In the genomic region with DNA sequence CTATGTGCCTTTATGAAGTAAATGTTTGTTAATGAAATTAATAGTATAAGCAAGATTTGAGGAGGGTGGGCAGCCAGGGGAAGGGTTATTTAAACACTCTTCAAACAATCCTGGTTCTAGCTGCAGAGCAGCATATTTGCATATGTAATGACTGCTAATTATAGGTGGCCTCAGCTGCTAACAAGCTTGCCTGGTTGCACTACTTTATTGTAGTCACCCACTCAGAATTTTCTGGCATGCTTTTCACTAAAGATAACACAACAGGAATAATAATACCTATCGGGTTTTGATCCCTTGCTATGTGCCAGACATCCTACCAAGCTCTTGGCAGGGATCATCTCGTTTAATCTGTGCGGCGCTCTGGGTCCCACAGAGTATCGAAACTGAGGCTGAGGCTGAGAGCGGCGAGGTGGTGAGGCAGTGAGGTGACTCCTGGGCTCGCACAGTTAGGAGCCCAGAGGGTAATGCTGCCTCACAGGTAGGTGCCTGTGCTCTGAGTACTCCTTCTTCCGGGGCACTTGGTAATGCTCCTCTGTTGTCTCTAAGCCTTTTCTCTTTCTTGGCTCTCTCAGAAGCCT, we compare ENCODE assay signal across 13 mouse cellular contexts.
A peak's percentile ranks its signal among the peaks of the same experiment; 100 is the strongest.
DNase-seq lines count a peak whose midpoint lies in the region; ATAC-seq and TF ChIP-seq lines count a peak whose summit lies in the region.
"Had no signal": no experiment of that assay in that cellular context is flagged by ENCODE, and none has a peak within 500 bp of the region (broad histone marks: within the 10 kb centered on the region; RNA-seq: fewer than 3 reads in every experiment).

No protein-coding gene starts in this region.

- H3K4me1 ChIP-seq in hindbrain, embryonic 12.5 days: peaks cover 79% of the 10 kb centered on the region
- 0 out of 2 replicates have a peak, but pooled peaks cover 2% of the 10 kb centered on the region for H3K4me1 ChIP-seq in hindbrain, embryonic 11.5 days (replicated peaks; ENCODE audit: control insufficient read depth, insufficient read depth, low read length)
- H3K4me1 ChIP-seq in spleen, adult 2 months (ENCODE audit: control insufficient read depth, insufficient read depth, insufficient read length): peaks cover 28% of the 10 kb centered on the region; the same call in 1 of the 2 replicates
- peaks cover 86% of the 10 kb centered on the region for H3K4me1 ChIP-seq in forebrain, embryonic 15.5 days

- no peak overlapping the region for H3K4me3 ChIP-seq in hindbrain, embryonic 12.5 days
- no peak overlapping the region for H3K4me3 ChIP-seq in hindbrain, embryonic 11.5 days (ENCODE audit: low read depth, low read length)
- no peak overlapping the region for H3K4me3 ChIP-seq in spleen, adult 2 months (ENCODE audit: extremely low read depth, insufficient read depth, insufficient read length)
- H3K4me3 ChIP-seq in forebrain, embryonic 15.5 days: no peak overlapping the region
- H3K4me3 ChIP-seq: lung, embryonic 15.5 days; neural tube, embryonic 12.5 days had no signal

- TF ChIP-seq CTCF in spleen, adult 2 months (IDR thresholded peaks at IDR 0.05; ENCODE audit: extremely low read depth, insufficient read depth, insufficient read length, insufficient replicate concordance): no peak

- H3K9ac ChIP-seq in hindbrain, embryonic 12.5 days: no peak overlapping the region
- no peak overlapping the region for H3K9ac ChIP-seq in hindbrain, embryonic 11.5 days (ENCODE audit: low read depth, low read length)
- no peak overlapping the region for H3K9ac ChIP-seq in forebrain, embryonic 15.5 days (replicated peaks)
- H3K9ac ChIP-seq: lung, embryonic 15.5 days; neural tube, embryonic 12.5 days had no signal

- WGBS in hindbrain, embryonic 12.5 days: 59% methylated on average over 9 of the region's 9 CpGs
- 61% methylated on average over 9 of the region's 9 CpGs for WGBS in hindbrain, embryonic 11.5 days
- WGBS in spleen, adult 2 months: 67% methylated on average over 9 of the region's 9 CpGs
- 14% methylated on average over 9 of the region's 9 CpGs for WGBS in forebrain, embryonic 15.5 days

- no peak for ATAC-seq in hindbrain, embryonic 12.5 days (ENCODE audit: low FRiP score)
- ATAC-seq in hindbrain, embryonic 11.5 days (ENCODE audit: low FRiP score): no peak
- ATAC-seq in forebrain, embryonic 15.5 days (replicated peaks): peak; percentile 49
- ATAC-seq: intestine, postnatal 0 days had no signal

- no peak overlapping the region for H3K4me2 ChIP-seq in hindbrain, embryonic 12.5 days (replicated peaks)
- no peak overlapping the region for H3K4me2 ChIP-seq in hindbrain, embryonic 11.5 days (replicated peaks; ENCODE audit: low read depth, low read length)
- peak overlapping the region; percentile 12; the same call in 1 of the 2 replicates for H3K4me2 ChIP-seq in forebrain, embryonic 15.5 days (replicated peaks)
- H3K4me2 ChIP-seq: lung, embryonic 15.5 days; neural tube, embryonic 12.5 days had no signal

- no peaks in the 10 kb centered on the region for H3K36me3 ChIP-seq in hindbrain, embryonic 12.5 days
- H3K36me3 ChIP-seq in hindbrain, embryonic 11.5 days (ENCODE audit: control insufficient read depth, insufficient read depth, low read length): no peaks in the 10 kb centered on the region
- H3K36me3 ChIP-seq in spleen, adult 2 months (ENCODE audit: control insufficient read depth, insufficient read depth, low read length): no peaks in the 10 kb centered on the region
- H3K36me3 ChIP-seq in forebrain, embryonic 15.5 days: no peaks in the 10 kb centered on the region
- H3K36me3 ChIP-seq in splenic B cell, adult 2 months (ENCODE audit: control insufficient read depth, insufficient read depth, low read length, poor library complexity, severe bottlenecking): no peaks in the 10 kb centered on the region
- H3K36me3 ChIP-seq: lung, embryonic 15.5 days; neural tube, embryonic 12.5 days had no signal

- H3K9me3 ChIP-seq in hindbrain, embryonic 12.5 days (replicated peaks): no peaks in the 10 kb centered on the region
- H3K9me3 ChIP-seq in hindbrain, embryonic 11.5 days (ENCODE audit: control insufficient read depth, low read length): no peaks in the 10 kb centered on the region
- H3K9me3 ChIP-seq in forebrain, embryonic 15.5 days: no peaks in the 10 kb centered on the region
- H3K9me3 ChIP-seq: lung, embryonic 15.5 days; neural tube, embryonic 12.5 days had no signal

- H3K27me3 ChIP-seq in hindbrain, embryonic 12.5 days: no peaks in the 10 kb centered on the region
- H3K27me3 ChIP-seq in hindbrain, embryonic 11.5 days (ENCODE audit: control insufficient read depth, insufficient read depth, low read length): no peaks in the 10 kb centered on the region
- H3K27me3 ChIP-seq in spleen, adult 2 months (ENCODE audit: control insufficient read depth, insufficient read depth, low read length): no peaks in the 10 kb centered on the region
- no peaks in the 10 kb centered on the region for H3K27me3 ChIP-seq in forebrain, embryonic 15.5 days
- no peaks in the 10 kb centered on the region for H3K27me3 ChIP-seq in splenic B cell, adult 2 months (ENCODE audit: control insufficient read depth, insufficient read depth, low read length, poor library complexity, severe bottlenecking)
- H3K27me3 ChIP-seq: lung, embryonic 15.5 days; neural tube, embryonic 12.5 days had no signal

- peak overlapping the region; percentile 24 for H3K27ac ChIP-seq in hindbrain, embryonic 12.5 days
- H3K27ac ChIP-seq in hindbrain, embryonic 11.5 days (ENCODE audit: low read depth, low read length): no peak overlapping the region
- 0 out of 2 replicates have a peak overlapping the region, but pooled peaks have one; percentile 12 for H3K27ac ChIP-seq in spleen, adult 2 months (ENCODE audit: insufficient read depth, low read length)
- H3K27ac ChIP-seq in forebrain, embryonic 15.5 days (replicated peaks): peak overlapping the region; percentile 82
- H3K27ac ChIP-seq: lung, embryonic 15.5 days; neural tube, embryonic 12.5 days had no signal

- no peak for DNase-seq in hindbrain, embryonic 11.5 days (ENCODE audit: low spot score)
- no peak for DNase-seq in spleen, adult 2 months (ENCODE audit: low read depth in 1 of 2, low spot score in 2 of 2)
- no peak for DNase-seq in spleen, postnatal 4 days (ENCODE audit: low spot score in 2 of 2)
- peak; percentile 20 for DNase-seq in splenic B cell, adult 2 months (ENCODE audit: low read depth, low spot score)
- DNase-seq in adrenal gland, adult 8-10 months: no peak
- no peak for DNase-seq in lung, postnatal 25 days (ENCODE audit: low spot score)
- DNase-seq: cerebellum, adult 9-11 months; kidney, postnatal 36 days had no signal

- TF ChIP-seq POLR2A in spleen, adult 2 months (IDR thresholded peaks at IDR 0.05; ENCODE audit: low read depth, low read length): no peak
